ENCODE assay signal across 9 mouse cellular contexts in genomic region chr14:22817346-22818201, GRCm38 (mm10).
DNase-seq lines count a peak whose midpoint lies in the region; ATAC-seq and TF ChIP-seq lines count a peak whose summit lies in the region.
"Had no signal": no experiment of that assay in that cellular context is flagged by ENCODE, and none has a peak within 500 bp of the region (broad histone marks: within the 10 kb centered on the region; RNA-seq: fewer than 3 reads in every experiment).

No protein-coding gene starts in this region.

- TF ChIP-seq RAD21 in MEL (IDR thresholded peaks at IDR 0.05; ENCODE audit: low read depth, low read length) = peak; percentile 47

- TF ChIP-seq EP300 in MEL (IDR thresholded peaks at IDR 0.05; ENCODE audit: low read depth in 1 of 2, low read length in 2 of 2) = no peak

- no peak for TF ChIP-seq POLR2A in MEL (IDR thresholded peaks at IDR 0.05; ENCODE audit: control insufficient read depth in 1 of 2, insufficient read depth in 1 of 2, low read depth in 1 of 2, low read length in 2 of 2, poor library complexity in 1 of 2)

- no peak for ATAC-seq in forebrain, embryonic 14.5 days
- ATAC-seq in forebrain, embryonic 11.5 days (replicated peaks; ENCODE audit: low FRiP score) = no peak
- no peak for ATAC-seq in lung, embryonic 14.5 days (ENCODE audit: insufficient read depth)

- H3K4me3 ChIP-seq in forebrain, embryonic 14.5 days (ENCODE audit: low read depth, low read length) = no peak overlapping the region
- no peak overlapping the region for H3K4me3 ChIP-seq in forebrain, embryonic 11.5 days (ENCODE audit: low read depth, low read length)
- H3K4me3 ChIP-seq in MEL (ENCODE audit: control insufficient read depth in 1 of 2, insufficient read depth in 1 of 2, low read depth in 2 of 2, low read length in 2 of 2) = no peak overlapping the region
- H3K4me3 ChIP-seq in lung, embryonic 14.5 days (ENCODE audit: low read depth, low read length) = no peak overlapping the region
- H3K4me3 ChIP-seq: midbrain, embryonic 12.5 days had no signal

- H3K79me2 ChIP-seq in MEL (ENCODE audit: control insufficient read depth, insufficient read depth, low read length, poor library complexity) = no peaks in the 10 kb centered on the region

- no peak overlapping the region for H3K9ac ChIP-seq in forebrain, embryonic 14.5 days (ENCODE audit: low read length)
- H3K9ac ChIP-seq in forebrain, embryonic 11.5 days (ENCODE audit: low read length) = no peak overlapping the region
- no peak overlapping the region for H3K9ac ChIP-seq in MEL (ENCODE audit: control insufficient read depth, low read depth, low read length, poor library complexity, severe bottlenecking)
- no peak overlapping the region for H3K9ac ChIP-seq in lung, embryonic 14.5 days
- H3K9ac ChIP-seq: midbrain, embryonic 12.5 days had no signal

- no peak overlapping the region for H3K4me2 ChIP-seq in forebrain, embryonic 14.5 days (ENCODE audit: low read length)
- no peak overlapping the region for H3K4me2 ChIP-seq in forebrain, embryonic 11.5 days (ENCODE audit: low read depth, low read length, severe bottlenecking)
- H3K4me2 ChIP-seq in lung, embryonic 14.5 days = no peak overlapping the region
- H3K4me2 ChIP-seq: midbrain, embryonic 12.5 days had no signal

- 71% methylated on average over 6 of the region's 6 CpGs for WGBS in forebrain, embryonic 14.5 days
- WGBS in forebrain, embryonic 11.5 days = 79% methylated on average over 6 of the region's 6 CpGs
- WGBS in lung, embryonic 14.5 days = 50% methylated on average over 6 of the region's 6 CpGs

- intact Hi-C loops in left cerebral cortex, postnatal 36 days (cut with DNase I) = no loop called here

- H3K27ac ChIP-seq in forebrain, embryonic 14.5 days (ENCODE audit: low read depth, low read length) = no peak overlapping the region
- H3K27ac ChIP-seq in forebrain, embryonic 11.5 days (ENCODE audit: low read depth, low read length) = no peak overlapping the region
- H3K27ac ChIP-seq in MEL (ENCODE audit: control insufficient read depth, low read depth, low read length) = no peak overlapping the region
- no peak overlapping the region for H3K27ac ChIP-seq in lung, embryonic 14.5 days (ENCODE audit: low read depth)
- H3K27ac ChIP-seq: midbrain, embryonic 12.5 days had no signal

- H3K36me3 ChIP-seq in forebrain, embryonic 14.5 days (ENCODE audit: control insufficient read depth, insufficient read depth, low read length) = no peaks in the 10 kb centered on the region
- H3K36me3 ChIP-seq in forebrain, embryonic 11.5 days (ENCODE audit: control insufficient read depth, insufficient read depth, low read length) = no peaks in the 10 kb centered on the region
- H3K36me3 ChIP-seq in MEL (ENCODE audit: control insufficient read depth in 1 of 2, insufficient read depth in 2 of 2, low read length in 2 of 2) = peaks cover 0 to 10% of the 10 kb centered on the region in 2 experiments; a peak in 2 of 4 replicates
- H3K36me3 ChIP-seq in lung, embryonic 14.5 days (ENCODE audit: insufficient read depth) = no peaks in the 10 kb centered on the region
- H3K36me3 ChIP-seq: midbrain, embryonic 12.5 days had no signal

- peak; percentile 38 to 61 (median 45) for TF ChIP-seq CTCF in MEL (IDR thresholded peaks at IDR 0.05 in 2 of 3, conservative IDR thresholded peaks at IDR 0.05 in 1 of 3; ENCODE audit: control insufficient read depth in 1 of 3, insufficient read depth in 1 of 3, low read depth in 2 of 3, low read length in 3 of 3, poor library complexity in 1 of 3, severe bottlenecking in 1 of 3)
- peak; percentile 63 for TF ChIP-seq CTCF in lung, embryonic 14.5 days (IDR thresholded peaks at IDR 0.05; ENCODE audit: low read depth)

- H3K27me3 ChIP-seq in forebrain, embryonic 14.5 days (replicated peaks; ENCODE audit: control insufficient read depth, insufficient read depth, low read length) = 0 out of 2 replicates have a peak, but pooled peaks cover 6% of the 10 kb centered on the region
- H3K27me3 ChIP-seq in forebrain, embryonic 11.5 days (ENCODE audit: control insufficient read depth, insufficient read depth, low read length) = peaks cover 2% of the 10 kb centered on the region; the same call in 1 of the 2 replicates
- H3K27me3 ChIP-seq in MEL (ENCODE audit: control insufficient read depth in 1 of 2, insufficient read depth in 2 of 2, low read length in 2 of 2) = no peaks in the 10 kb centered on the region
- H3K27me3 ChIP-seq in lung, embryonic 14.5 days (ENCODE audit: insufficient read depth, low read length) = no peaks in the 10 kb centered on the region

- H3K9me3 ChIP-seq in forebrain, embryonic 14.5 days (replicated peaks; ENCODE audit: control insufficient read depth, low read length) = no peaks in the 10 kb centered on the region
- H3K9me3 ChIP-seq in forebrain, embryonic 11.5 days (ENCODE audit: control insufficient read depth, low read length) = no peaks in the 10 kb centered on the region
- no peaks in the 10 kb centered on the region for H3K9me3 ChIP-seq in MEL (replicated peaks; ENCODE audit: insufficient read depth, low read length)
- no peaks in the 10 kb centered on the region for H3K9me3 ChIP-seq in lung, embryonic 14.5 days (ENCODE audit: low read depth, low read length)
- H3K9me3 ChIP-seq: midbrain, embryonic 12.5 days had no signal

- H3K4me1 ChIP-seq in forebrain, embryonic 14.5 days (ENCODE audit: control insufficient read depth, insufficient read depth, low read length) = no peaks in the 10 kb centered on the region
- H3K4me1 ChIP-seq in forebrain, embryonic 11.5 days (replicated peaks; ENCODE audit: control insufficient read depth, insufficient read depth, low read length) = 0 out of 2 replicates have a peak, but pooled peaks cover 3% of the 10 kb centered on the region
- H3K4me1 ChIP-seq in MEL (ENCODE audit: control insufficient read depth in 1 of 2, insufficient read depth in 2 of 2, low read length in 2 of 2) = peaks cover 2 to 8% of the 10 kb centered on the region in 2 experiments
- H3K4me1 ChIP-seq in lung, embryonic 14.5 days (ENCODE audit: insufficient read depth) = peaks cover 13% of the 10 kb centered on the region

- DNase-seq in forebrain, embryonic 14.5 days (ENCODE audit: low spot score) = peak; percentile 22
- no peak for DNase-seq in forebrain, embryonic 11.5 days (ENCODE audit: low spot score)
- peak; percentile 33 for DNase-seq in MEL (ENCODE audit: low read depth, low spot score)
- peak; percentile 44 for DNase-seq in gastrocnemius, postnatal 10 days
- DNase-seq in lung, embryonic 14.5 days = peak; percentile 57
- no peak for DNase-seq in frontal cortex, postnatal 14 days (ENCODE audit: low spot score in 2 of 2)
- DNase-seq in urinary bladder, postnatal 4 days (ENCODE audit: low spot score in 2 of 2) = no peak
- DNase-seq in left cerebral cortex, postnatal 36 days (ENCODE audit: low spot score in 2 of 2) = no peak

TF ChIP-seq in MEL, 35 proteins besides CTCF, POLR2A, EP300 and RAD21:
- TF ChIP-seq ZC3H11A (IDR thresholded peaks at IDR 0.05; ENCODE audit: low read depth, low read length) = 0 out of 2 replicates have a peak, but pooled peaks have one; percentile 10
- peak; percentile 39 for TF ChIP-seq SMC3 (IDR thresholded peaks at IDR 0.05; ENCODE audit: low read depth, low read length)
- TF ChIP-seq TCF12 (IDR thresholded peaks at IDR 0.05; ENCODE audit: low read depth, low read length) = no peak
- no peak for TF ChIP-seq MAX (IDR thresholded peaks at IDR 0.05; ENCODE audit: low read length)

Comparison
In these comparisons a context has a peak if more than half of its experiments do, and no peak if none do; other contexts are left out.
1. DNase-seq: peak in forebrain, embryonic 14.5 days (single experiment), MEL (single experiment), gastrocnemius, postnatal 10 days (single experiment) and lung, embryonic 14.5 days (single experiment); none in forebrain, embryonic 11.5 days (single experiment), frontal cortex, postnatal 14 days (0 of 2), urinary bladder, postnatal 4 days (0 of 2) and left cerebral cortex, postnatal 36 days (0 of 2).